Mouse (Mus musculus) gastrocnemius, adult 2 months (tissue): Measurements from ENCODE around the gene Tprn. TPM values are rescaled to one million over a fixed set of nuclear protein-coding genes. Genes with fewer than 3 reads are reported as not detected.
"Not testable (repeated sequence)": the region's sequence is repeated elsewhere in the genome, so short reads cannot be mapped to it uniquely, and the experiment has no call there.

Experiments
- DNase-seq: peaks from one replicate; pipeline ENCODE4 v3.0.0; 2022
- H3K27ac ChIP-seq: fragments of 200-600 bp; 2 replicates; pipeline ENCODE4 v1.8.1; 2022; ENCODE audit warnings: mild to moderate bottlenecking
- H3K4me3 ChIP-seq: fragments of 200-600 bp; 2 replicates; pipeline ENCODE4 v1.8.1; 2022; ENCODE audit warnings: mild to moderate bottlenecking, moderate library complexity
- CTCF ChIP-seq: fragments of 200-600 bp; IDR thresholded peaks from 2 replicates; pipeline ENCODE4 v1.8.1; 2022; ENCODE audit warnings: antibody characterized with exemption, mild to moderate bottlenecking, moderate library complexity
- intact Hi-C: fragments of 180-260 bp; cut with DNase I; formaldehyde crosslinking; loops from one replicate; pipeline ENCODE4 v1.15.1; 2025
- total RNA-seq, 2 experiments: library from RNA; stranded (reverse); gene quantifications; 2 replicates each; pipeline ENCODE4 v1.2.3; 2021

The Tprn gene
- total RNA-seq, 2 experiments from 2014 or later = 3.1 to 3.5 TPM

DNA sequence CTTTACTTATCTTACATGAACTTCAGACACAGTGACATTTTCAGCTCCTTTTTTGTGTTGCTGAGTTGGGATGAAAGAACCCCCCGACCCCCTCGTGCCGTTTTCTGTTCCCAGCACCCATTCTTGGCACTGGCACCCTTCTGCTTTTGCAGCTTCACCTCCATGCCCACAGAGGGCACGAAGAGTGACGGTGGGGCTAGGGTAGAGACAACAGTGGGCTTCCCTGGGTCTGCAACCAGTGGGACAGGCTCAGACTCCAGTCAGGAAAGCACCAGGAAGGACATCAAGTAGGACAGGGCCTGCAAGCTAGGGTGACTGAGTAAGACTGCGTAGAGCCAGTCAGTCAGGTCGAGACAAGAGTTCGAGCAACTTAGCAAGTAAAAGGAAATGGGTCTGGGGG, 22.1 kb upstream of the Tprn start:
- no peak for TF ChIP-seq CTCF
- Histone ChIP-seq H3K4me3 (peak overlapping the region; percentile 65), H3K27ac (peak overlapping the region; percentile 71)
- intact Hi-C loops = no loop called here
- no peak for DNase-seq

DNA sequence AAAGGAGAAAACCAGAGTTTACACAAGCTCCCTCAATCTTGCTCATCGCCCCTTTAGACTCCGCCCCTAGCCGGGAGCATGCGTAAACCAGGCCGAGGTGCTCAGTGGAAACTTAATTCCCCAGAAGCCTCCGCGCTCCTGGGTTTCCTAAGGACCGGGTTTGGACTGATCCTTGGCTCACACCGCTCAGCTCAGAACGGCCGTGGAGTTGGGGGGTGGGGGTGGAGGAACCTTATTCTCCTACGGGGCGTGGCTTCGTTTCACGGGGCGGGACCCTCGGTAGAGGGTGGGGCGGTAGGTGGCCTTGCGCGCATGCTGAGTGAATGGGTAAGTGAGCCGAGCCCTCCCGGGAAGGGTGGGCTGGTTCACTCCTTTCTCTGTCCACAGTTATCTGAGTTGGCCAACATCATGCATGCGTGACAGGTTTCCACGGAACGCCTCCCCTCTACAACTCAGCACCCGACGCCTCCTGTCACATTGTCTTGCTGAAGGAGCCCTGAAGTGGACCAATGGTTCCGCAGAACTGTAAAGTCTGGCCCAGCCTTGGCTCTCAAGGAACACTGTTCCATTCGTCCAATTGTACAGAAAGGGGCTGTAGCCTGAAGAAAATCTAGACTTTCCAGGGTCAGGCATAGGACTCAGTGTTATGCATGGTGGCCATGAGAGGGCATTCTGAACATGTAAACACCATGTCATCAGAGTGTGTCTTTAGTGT, 21.5 kb upstream of the Tprn start:
- Histone ChIP-seq H3K4me3 (peak overlapping the region; percentile 65), H3K27ac (peak overlapping the region; percentile 71)
- peak; percentile 80 for DNase-seq
- TF ChIP-seq CTCF = no peak
- intact Hi-C loops = no loop called here

DNA sequence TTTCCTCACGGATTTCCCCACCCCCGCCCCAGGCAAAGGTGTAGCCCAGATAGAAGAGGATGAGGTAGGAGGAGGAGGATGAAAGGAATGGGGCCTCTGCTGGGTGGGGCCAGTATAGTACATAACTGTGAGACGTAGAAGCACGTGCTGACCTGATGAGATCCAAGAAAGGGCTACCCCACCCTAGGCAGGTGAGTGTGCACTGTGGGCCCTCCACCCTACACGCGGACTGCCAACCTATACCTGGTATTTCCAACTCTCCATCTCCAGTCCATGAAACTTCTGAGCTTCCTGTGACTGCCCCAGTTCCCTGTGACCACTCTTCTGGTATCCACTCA, 21.0 kb upstream of the Tprn start:
- DNase-seq = no peak
- intact Hi-C loops = no loop called here
- Histone ChIP-seq H3K4me3 (peak overlapping the region; percentile 65), H3K27ac (no peak overlapping the region)
- TF ChIP-seq CTCF = no peak

DNA sequence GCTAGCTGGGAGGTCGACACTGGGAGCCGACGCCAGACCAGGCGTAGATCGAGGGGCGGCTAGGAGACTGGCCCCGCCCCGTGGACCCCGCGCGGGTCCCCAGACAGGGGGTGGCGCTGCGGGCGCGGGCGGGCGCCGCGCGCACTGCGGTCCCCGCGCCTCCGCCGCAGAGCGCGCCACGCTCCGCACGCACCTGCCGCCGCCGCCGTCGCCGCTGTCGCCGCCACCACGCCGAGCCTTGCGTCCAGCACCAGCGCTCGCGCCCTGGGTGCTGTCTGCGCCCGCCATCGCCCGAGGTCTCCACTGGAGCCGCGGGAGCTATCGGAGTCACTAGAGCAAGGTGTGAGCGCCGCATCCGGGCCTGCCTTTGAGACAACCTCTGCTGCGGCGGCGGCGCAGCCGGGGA, 20.3 kb upstream of the Tprn start, which contains the start of the genes Rnf208 and Cysrt1:
Gene Rnf208 (plus strand): TSS at position 155 of the 406 bp plus-strand sequence.
Gene Cysrt1 (minus strand): TSS at position 352 of the 406 bp plus-strand sequence.
- Histone ChIP-seq H3K4me3 (peak within 1 kb of the TSS; percentile 65), H3K27ac (peak within 1 kb of the TSS; percentile 71)
- DNase-seq = no peak
- intact Hi-C loops = no loop called here
- no peak for TF ChIP-seq CTCF

DNA sequence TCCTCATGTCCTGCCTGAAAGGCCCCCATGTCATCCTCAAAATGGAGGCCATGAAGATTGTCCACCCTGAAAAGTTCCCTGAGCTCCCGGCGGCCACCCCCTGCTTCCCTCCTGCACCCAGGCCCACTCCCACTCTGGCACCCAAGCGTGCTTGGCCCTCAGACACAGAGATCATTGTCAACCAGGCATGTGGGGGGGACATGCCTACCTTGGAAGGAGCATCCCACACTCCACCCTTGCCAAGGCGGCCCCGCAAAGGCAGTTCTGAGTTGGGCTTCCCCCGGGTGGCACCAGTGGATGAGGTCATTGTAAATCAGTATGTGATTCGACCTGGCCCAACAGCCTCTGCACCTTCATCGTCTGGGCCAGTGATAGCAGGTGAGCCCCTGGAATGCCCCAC, 19.1 kb upstream of the Tprn start:
- no peak for DNase-seq
- TF ChIP-seq CTCF = no peak
- Histone ChIP-seq H3K4me3 (no peak overlapping the region), H3K27ac (no peak overlapping the region)
- intact Hi-C loops = no loop called here

DNA sequence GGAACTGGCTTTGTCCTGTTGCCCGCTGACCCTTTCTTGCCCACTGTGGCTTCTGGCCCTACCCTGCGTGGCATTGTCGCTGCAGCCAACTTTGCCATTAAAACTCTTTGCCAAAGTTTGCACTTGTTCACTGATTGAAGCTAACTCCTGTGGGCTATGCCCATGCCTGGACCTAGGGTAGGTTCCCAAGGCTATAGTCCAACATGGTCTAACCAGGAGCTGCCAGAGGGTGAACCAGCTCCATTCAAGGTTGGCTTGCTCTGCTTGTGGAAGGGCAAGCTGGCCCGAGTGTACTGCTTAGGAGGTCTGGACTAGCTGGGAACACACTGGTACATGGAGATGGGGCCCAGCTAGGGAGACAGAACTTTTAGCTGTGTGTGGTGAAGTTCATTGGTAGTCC, 18.3 kb upstream of the Tprn start:
- intact Hi-C loops = no loop called here
- TF ChIP-seq CTCF = no peak
- DNase-seq = no peak
- no peak overlapping the region for H3K27ac ChIP-seq
- H3K4me3 ChIP-seq = no peak overlapping the region

DNA sequence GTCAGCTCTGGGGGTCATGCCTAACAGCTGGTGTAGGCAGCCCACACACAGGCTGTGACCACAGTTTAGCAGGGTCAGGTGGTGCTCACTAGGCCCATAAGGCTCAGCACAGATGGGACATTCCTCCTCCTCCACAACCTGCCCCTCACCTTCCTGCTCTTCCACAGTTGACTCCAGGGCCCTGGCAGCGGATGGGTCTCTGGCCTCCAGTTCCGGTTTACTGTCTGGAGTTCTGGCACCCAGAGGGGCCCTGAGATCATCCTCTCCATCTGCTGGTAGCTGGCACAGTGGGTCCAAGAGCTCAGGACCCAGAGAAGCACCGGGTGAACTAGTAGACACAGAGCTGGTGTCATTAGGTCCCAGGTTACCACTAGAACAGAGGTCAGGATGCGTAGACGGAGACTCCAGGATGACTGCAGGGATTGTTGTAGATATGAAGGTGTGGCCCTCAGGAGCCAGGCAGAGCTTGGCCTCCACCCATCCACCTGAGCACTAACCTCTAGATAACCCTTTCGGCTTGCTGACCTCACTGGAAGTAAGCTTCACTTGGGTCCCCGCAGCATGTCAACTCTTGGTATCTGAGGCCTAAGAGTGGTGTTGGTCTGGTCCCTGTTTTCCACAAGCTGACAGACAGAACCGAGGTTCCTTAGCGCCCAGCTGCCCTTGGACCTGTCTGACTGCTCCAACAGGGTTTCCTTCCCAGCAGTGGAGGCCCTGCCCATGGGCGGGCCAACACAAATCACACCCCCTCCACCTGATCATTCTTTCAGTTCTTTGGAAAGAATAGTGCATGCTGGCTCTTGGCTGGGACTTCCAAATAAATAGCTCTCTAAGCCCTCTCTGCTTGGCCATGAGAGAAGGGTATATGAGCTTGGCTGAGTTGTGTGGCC, 16.0 kb upstream of the Tprn start, which contains the start of gene AL732309.1:
Gene AL732309.1 (minus strand): TSS at position 681 of the 890 bp plus-strand sequence.
- TF ChIP-seq CTCF = no peak
- DNase-seq = no peak
- no peak within 1 kb of the TSS for H3K4me3 ChIP-seq
- intact Hi-C loops = no loop called here
- no peak within 1 kb of the TSS for H3K27ac ChIP-seq

DNA sequence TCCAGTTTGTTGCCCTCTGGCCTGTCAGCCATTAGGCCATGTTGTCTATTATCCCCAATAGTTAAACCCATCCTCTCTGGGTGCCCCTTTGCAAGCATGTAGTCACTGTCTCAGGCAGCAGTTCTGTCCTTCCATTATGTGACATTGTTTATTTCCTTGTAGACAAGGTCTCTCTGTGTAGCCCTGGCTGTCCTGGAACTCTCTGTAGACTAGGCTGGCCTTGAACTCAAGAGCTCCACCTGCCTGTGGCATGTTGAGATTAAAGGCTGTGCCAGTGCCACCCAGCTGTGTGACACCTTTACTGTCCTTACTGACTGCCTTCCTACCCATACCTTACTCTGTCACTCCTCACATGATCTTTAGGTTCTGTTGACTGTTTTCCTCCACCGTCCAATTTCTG, 10.1 kb upstream of the Tprn start:
- TF ChIP-seq CTCF = peak; percentile 38
- no peak overlapping the region for H3K27ac ChIP-seq
- no peak overlapping the region for H3K4me3 ChIP-seq
- intact Hi-C loops = loop anchor here (10.0 kb wide), 1 partner anchor 128 kb away; no protein-coding TSS in a partner anchor
- DNase-seq = no peak

DNA sequence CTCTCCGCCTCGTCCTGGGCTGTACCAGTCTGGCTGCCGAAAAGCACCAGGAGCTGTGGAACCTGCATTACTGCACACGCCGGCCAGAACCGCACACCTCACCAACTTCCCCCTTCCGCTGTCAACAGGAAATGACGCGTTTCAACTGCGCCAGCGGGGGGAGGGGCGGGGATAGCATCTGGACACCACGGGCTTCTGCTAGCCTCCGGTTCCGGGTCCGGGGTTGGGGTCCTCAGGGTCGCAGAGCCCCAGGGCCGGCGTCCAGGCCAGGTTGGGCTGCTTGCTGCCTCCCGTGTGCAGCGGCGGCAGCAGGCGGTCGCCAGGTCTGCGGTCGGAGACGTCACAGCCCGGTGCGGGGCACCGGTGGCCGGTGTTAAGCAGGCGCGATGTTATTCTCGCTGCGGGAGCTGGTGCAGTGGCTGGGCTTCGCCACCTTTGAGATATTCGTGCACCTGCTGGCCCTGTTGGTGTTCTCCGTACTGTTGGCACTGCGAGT, 7.1 kb upstream of the Tprn start, which contains the start of gene Tmem203:
Gene Tmem203 (plus strand): TSS at position 156 of the 496 bp plus-strand sequence.
- H3K27ac ChIP-seq = peak within 1 kb of the TSS; percentile 97
- DNase-seq = peak; percentile 89
- peak within 1 kb of the TSS; percentile 86 for H3K4me3 ChIP-seq
- intact Hi-C loops = loop anchor here (1.0 to 10.0 kb wide), 4 partner anchors 27 to 131 kb away; partner anchors contain the start of gene Man1b1
- no peak for TF ChIP-seq CTCF

DNA sequence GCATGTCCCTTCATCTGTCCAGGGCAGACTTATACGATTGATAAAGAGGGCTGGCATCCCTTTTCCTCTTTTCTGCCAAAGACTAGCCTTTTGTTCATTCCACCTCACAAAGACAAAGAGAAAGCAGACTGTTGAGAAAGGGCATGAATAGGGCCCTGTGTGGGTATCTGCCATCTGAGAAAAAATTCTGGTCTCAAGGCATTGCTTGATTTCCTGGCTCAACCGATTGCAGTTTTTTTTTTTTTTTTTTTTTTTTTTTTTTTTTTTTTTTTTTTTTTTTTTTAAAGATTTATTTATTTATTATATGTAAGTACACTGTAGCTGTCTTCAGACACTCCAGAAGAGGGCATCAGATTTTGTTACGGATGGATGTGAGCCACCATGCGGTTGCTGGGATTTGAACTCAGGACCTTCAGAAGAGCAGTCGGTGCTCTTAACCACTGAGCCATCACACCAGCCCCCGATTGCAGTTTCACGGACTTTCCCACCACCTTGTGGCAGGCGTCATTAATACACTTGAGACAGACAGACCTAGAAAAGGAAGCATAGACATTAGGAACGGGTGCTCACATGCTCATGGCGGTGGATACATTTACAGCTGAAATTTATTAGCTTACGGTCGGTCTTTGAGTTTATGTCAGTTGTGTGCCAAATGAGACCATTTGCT, 5.8 kb upstream of the Tprn start:
- intact Hi-C loops = loop anchor here (5.0 to 10.0 kb wide), 2 partner anchors 76 to 132 kb away; partner anchors contain the start of gene Man1b1
- H3K27ac ChIP-seq = peak overlapping the region; percentile 97
- DNase-seq = not testable (repeated sequence)

DNA sequence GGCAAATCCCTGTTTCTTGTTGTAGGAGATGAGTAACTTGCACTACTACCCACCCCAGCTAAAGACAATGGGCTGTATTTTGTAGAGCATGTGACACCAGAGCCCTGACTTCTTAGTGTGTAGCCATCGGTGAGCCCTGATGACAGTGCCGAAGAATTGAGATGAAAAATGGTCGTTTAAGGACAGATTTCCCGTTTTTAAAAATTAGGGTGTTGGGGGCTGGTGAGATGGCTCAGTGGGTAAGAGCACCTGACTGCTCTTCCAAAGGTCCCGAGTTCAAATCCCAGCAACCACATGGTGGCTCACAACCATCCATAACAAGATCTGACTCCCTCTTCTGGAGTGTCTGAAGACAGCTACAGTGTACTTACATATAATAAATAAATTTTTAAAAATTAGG, 5.2 kb upstream of the Tprn start:
- intact Hi-C loops = loop anchor here (5.0 to 10.0 kb wide), 2 partner anchors 75 to 132 kb away; partner anchors contain the start of gene Man1b1
- not testable (repeated sequence) for H3K4me3 ChIP-seq, DNase-seq, H3K27ac ChIP-seq

More for the DNA sequence above, 5.8 kb upstream of the Tprn start:
- H3K4me3 ChIP-seq = peak overlapping the region; percentile 86
- TF ChIP-seq CTCF = peak; percentile 36

DNA sequence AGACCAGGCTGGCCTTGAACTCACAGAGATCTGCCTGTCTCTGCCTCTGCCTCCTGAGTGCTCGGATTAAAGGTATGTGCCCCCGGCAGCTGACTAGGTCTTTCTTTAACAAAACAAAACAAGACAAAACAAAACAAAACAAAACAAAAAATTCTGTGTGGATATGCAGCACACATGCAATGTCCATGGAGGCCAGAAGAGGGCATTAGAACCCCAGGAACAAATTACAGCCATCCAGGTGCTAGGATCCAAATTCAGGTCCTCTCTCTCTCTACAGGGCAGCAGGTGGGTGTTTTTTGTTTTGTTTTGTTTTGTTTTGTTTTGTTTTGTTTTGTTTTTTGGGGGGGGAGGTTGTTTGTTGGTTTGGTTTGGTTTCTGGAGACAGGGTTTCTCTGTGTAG, 3.5 kb upstream of the Tprn start:
- TF ChIP-seq CTCF = peak; percentile 65
- DNase-seq = no peak
- intact Hi-C loops = loop anchor here (5.0 to 10.0 kb wide), 2 partner anchors 73 to 134 kb away; partner anchors contain the start of gene Man1b1
- Histone ChIP-seq H3K4me3 (no peak overlapping the region), H3K27ac (no peak overlapping the region)
